Mouse (Mus musculus): ENCODE results near the gene Adad2. TPM values are rescaled to one million over a fixed set of nuclear protein-coding genes. Genes with fewer than 3 reads are reported as not detected.

The Adad2 gene
- polyA plus RNA-seq, 1 experiment: not detected

DNA sequence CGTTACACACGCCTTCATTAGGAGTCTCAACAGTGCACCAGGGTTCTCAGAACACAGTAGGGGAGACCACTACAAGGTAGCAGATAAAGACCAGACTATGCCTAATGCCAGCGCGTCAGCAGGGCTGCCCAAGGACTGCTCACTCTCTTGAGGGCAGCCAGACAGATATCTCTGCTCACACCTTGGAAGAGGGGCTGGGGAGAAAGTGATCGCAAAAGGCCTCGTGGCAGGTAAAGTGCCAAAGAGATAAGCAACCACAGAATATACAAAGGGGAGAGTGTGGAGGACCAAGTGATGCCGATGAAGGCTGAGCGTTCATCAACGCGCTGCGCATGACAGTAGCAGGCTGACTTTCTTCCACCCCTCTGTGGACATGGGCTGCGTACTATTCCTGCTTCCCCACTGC lies 8.1 kb upstream of the Adad2 start:
- Histone ChIP-seq H3K4me3 (peak overlapping the region; percentile 69), H3K4me2 (ENCODE audit: low read depth) (peak overlapping the region; percentile 95), H3K27me3 (ENCODE audit: control insufficient read depth, insufficient read depth, insufficient read length) (no peaks in the 10 kb centered on the region), H3ac (ENCODE audit: control insufficient read depth, insufficient read length) (peak overlapping the region; percentile 40), H3K79me2 (ENCODE audit: control insufficient read depth, insufficient read depth) (peaks cover 10% of the 10 kb centered on the region), H3K36me3 (ENCODE audit: control insufficient read depth, insufficient read depth) (no peaks in the 10 kb centered on the region)
- TF ChIP-seq MYOG (IDR thresholded peaks at IDR 0.05; ENCODE audit: control insufficient read depth in 1 of 3, insufficient read depth in 1 of 3, insufficient read length in 2 of 3, low read depth in 2 of 3) (no peak), TCF12 (IDR thresholded peaks at IDR 0.05; ENCODE audit: insufficient read depth, poor library complexity, severe bottlenecking) (no peak), CEBPB (IDR thresholded peaks at IDR 0.05; ENCODE audit: insufficient read depth, poor library complexity, severe bottlenecking) (no peak), USF1 (IDR thresholded peaks at IDR 0.05; ENCODE audit: low read depth) (no peak), POLR2A (IDR thresholded peaks at IDR 0.05; ENCODE audit: insufficient read length, low read depth) (no peak), MAX (IDR thresholded peaks at IDR 0.05; ENCODE audit: low read depth) (no peak), TCF3 (IDR thresholded peaks at IDR 0.05; ENCODE audit: insufficient read length, low read depth) (no peak), REST (IDR thresholded peaks at IDR 0.05; ENCODE audit: insufficient read depth, insufficient read length) (no peak), POLR2AphosphoS2 (IDR thresholded peaks at IDR 0.05; ENCODE audit: insufficient read length, low read depth) (no peak)

DNA sequence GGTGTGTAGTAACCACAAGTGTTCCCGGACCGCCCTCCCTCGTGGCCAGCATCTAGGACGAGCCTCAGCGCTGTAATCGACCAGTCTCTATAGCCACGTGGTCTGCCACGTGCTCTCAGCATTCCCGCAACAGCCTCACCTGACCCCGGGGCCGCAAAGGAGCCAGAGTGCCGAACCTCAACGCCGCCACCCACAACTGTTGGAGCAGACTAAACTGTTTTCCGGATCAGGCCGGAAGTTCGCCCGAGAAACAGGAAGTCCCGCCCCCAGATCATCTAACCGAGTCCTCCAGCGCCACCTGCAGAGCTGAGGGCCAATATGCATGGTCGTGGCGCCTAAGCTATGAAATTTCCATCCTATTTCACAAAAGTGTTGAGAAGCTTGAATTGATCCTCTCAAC lies 7.6 kb upstream of the Adad2 start, which contains the start of gene Taf1c:
Gene Taf1c, minus strand, starts transcription at position 227 of the 400 bp plus-strand sequence.
- TF ChIP-seq POLR2A (IDR thresholded peaks at IDR 0.05; ENCODE audit: insufficient read length, low read depth): peak; percentile 91
- TF ChIP-seq MAX (IDR thresholded peaks at IDR 0.05; ENCODE audit: low read depth): no peak
- peak; percentile 89 for TF ChIP-seq POLR2AphosphoS2 (IDR thresholded peaks at IDR 0.05; ENCODE audit: insufficient read length, low read depth)
- no peak for TF ChIP-seq MYOG (IDR thresholded peaks at IDR 0.05; ENCODE audit: control insufficient read depth in 1 of 3, insufficient read depth in 1 of 3, insufficient read length in 2 of 3, low read depth in 2 of 3)
- TF ChIP-seq USF1 (IDR thresholded peaks at IDR 0.05; ENCODE audit: low read depth): peak; percentile 10
- Histone ChIP-seq H3K4me3 (peak within 1 kb of the TSS; percentile 69), H3K36me3 (ENCODE audit: control insufficient read depth, insufficient read depth) (no peaks in the 10 kb centered on the region), H3ac (ENCODE audit: control insufficient read depth, insufficient read length) (peak within 1 kb of the TSS; percentile 40), H3K4me2 (ENCODE audit: low read depth) (peak within 1 kb of the TSS; percentile 95), H3K79me2 (ENCODE audit: control insufficient read depth, insufficient read depth) (peaks cover 10% of the 10 kb centered on the region), H3K27me3 (ENCODE audit: control insufficient read depth, insufficient read depth, insufficient read length) (no peaks in the 10 kb centered on the region)

DNA sequence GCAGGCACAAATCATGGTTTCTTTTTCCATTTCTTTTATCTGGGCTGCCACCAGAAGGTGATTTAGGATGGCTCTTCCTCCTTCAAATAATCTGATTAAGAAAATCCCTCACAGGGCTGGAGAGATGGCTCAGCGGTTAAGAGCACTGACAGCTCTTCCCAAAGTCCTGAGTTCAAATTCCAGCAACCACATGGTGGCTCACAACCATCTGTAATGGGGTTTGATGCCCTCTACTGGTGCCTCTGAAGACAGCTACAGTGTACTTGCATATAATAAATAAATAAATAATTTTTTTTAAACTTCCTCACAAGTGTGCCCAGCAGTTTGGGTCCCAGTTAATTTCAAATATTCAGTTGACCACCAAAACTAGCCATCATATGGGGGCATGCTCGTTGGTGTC lies 6.3 kb upstream of the Adad2 start:
- H3K27me3 ChIP-seq (ENCODE audit: control insufficient read depth, insufficient read depth, insufficient read length): no peaks in the 10 kb centered on the region
- no peak overlapping the region for H3ac ChIP-seq (ENCODE audit: control insufficient read depth, insufficient read length)
- no peak overlapping the region for H3K4me3 ChIP-seq
- H3K36me3 ChIP-seq (ENCODE audit: control insufficient read depth, insufficient read depth): no peaks in the 10 kb centered on the region
- no peak overlapping the region for H3K4me2 ChIP-seq (ENCODE audit: low read depth)
- peaks cover 10% of the 10 kb centered on the region for H3K79me2 ChIP-seq (ENCODE audit: control insufficient read depth, insufficient read depth)
- TF ChIP-seq REST (IDR thresholded peaks at IDR 0.05; ENCODE audit: insufficient read depth, insufficient read length) (no peak), TCF3 (IDR thresholded peaks at IDR 0.05; ENCODE audit: insufficient read length, low read depth) (no peak), MYOD1 (IDR thresholded peaks at IDR 0.05; ENCODE audit: control insufficient read depth in 1 of 3, insufficient read length in 2 of 3, low read depth in 2 of 3) (no peak)

DNA sequence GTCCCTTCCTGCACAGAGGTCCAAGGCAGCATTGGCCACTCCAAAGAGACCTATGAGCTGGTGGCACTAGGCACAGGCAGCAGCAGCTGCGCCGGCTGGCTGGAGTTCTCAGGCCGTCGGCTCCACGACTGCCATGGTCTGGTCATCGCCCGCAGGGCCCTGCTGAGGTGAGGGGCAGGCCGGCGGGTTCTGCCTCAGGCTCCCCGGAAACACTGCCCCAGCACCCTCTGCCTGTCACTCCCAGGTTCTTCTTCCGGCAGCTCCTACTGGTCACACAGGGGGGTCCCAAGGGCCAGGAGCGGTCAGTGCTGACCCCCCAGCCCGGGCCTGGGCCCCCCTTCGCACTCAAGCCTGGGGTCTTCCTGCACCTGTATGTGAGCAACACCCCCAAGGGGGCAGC lies 2.5 kb downstream of the Adad2 start:
- no peak overlapping the region for H3K4me2 ChIP-seq (ENCODE audit: low read depth)
- TF ChIP-seq SRF (IDR thresholded peaks at IDR 0.05; ENCODE audit: control insufficient read depth, insufficient read length, low read depth): no peak
- TF ChIP-seq MAX (IDR thresholded peaks at IDR 0.05; ENCODE audit: low read depth): no peak
- no peak for TF ChIP-seq CEBPB (IDR thresholded peaks at IDR 0.05; ENCODE audit: insufficient read depth, poor library complexity, severe bottlenecking)
- no peak for TF ChIP-seq MYOD1 (IDR thresholded peaks at IDR 0.05; ENCODE audit: control insufficient read depth in 1 of 3, insufficient read length in 2 of 3, low read depth in 2 of 3)
- TF ChIP-seq POLR2AphosphoS2 (IDR thresholded peaks at IDR 0.05; ENCODE audit: insufficient read length, low read depth): no peak
- TF ChIP-seq REST (IDR thresholded peaks at IDR 0.05; ENCODE audit: insufficient read depth, insufficient read length): no peak
- no peak for TF ChIP-seq POLR2A (IDR thresholded peaks at IDR 0.05; ENCODE audit: insufficient read length, low read depth)
- TF ChIP-seq E2F4 (IDR thresholded peaks at IDR 0.05; ENCODE audit: insufficient read depth): no peak
- no peak for TF ChIP-seq MYOG (IDR thresholded peaks at IDR 0.05; ENCODE audit: control insufficient read depth in 1 of 3, insufficient read depth in 1 of 3, insufficient read length in 2 of 3, low read depth in 2 of 3)
- no peak for TF ChIP-seq USF1 (IDR thresholded peaks at IDR 0.05; ENCODE audit: low read depth)
- TF ChIP-seq TCF12 (IDR thresholded peaks at IDR 0.05; ENCODE audit: insufficient read depth, poor library complexity, severe bottlenecking): no peak
- no peak for TF ChIP-seq TCF3 (IDR thresholded peaks at IDR 0.05; ENCODE audit: insufficient read length, low read depth)
- peaks cover 65% of the 10 kb centered on the region for H3K27me3 ChIP-seq (ENCODE audit: control insufficient read depth, insufficient read depth, insufficient read length)
- no peaks in the 10 kb centered on the region for H3K79me2 ChIP-seq (ENCODE audit: control insufficient read depth, insufficient read depth)
- no peaks in the 10 kb centered on the region for H3K36me3 ChIP-seq (ENCODE audit: control insufficient read depth, insufficient read depth)
- no peak overlapping the region for H3K4me3 ChIP-seq
- H3ac ChIP-seq (ENCODE audit: control insufficient read depth, insufficient read length): no peak overlapping the region

DNA sequence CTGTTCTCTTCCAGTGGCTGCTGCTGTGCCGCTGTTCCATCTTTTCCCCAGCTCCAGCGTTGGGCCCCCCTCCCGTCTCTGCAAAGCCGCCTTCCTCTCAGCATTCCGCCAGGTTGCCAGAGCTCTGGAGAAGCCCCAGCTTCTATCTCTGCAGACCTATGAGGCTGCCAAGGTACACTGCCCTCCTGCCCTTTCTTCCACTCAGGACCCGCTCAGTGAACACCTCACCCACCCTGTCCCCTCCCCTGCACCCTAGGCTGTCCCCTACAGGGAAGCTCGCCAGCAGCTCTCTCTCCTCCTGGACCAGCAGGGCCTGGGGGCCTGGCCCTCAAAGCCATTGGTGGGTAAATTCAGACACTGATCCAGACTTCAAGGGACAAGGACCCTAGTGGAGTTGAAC lies 3.8 kb downstream of the Adad2 start:
- TF ChIP-seq REST (IDR thresholded peaks at IDR 0.05; ENCODE audit: insufficient read depth, insufficient read length) (no peak), MYOD1 (IDR thresholded peaks at IDR 0.05; ENCODE audit: control insufficient read depth in 1 of 3, insufficient read length in 2 of 3, low read depth in 2 of 3) (no peak), MAX (IDR thresholded peaks at IDR 0.05; ENCODE audit: low read depth) (no peak), TCF12 (IDR thresholded peaks at IDR 0.05; ENCODE audit: insufficient read depth, poor library complexity, severe bottlenecking) (no peak), E2F4 (IDR thresholded peaks at IDR 0.05; ENCODE audit: insufficient read depth) (no peak), USF1 (IDR thresholded peaks at IDR 0.05; ENCODE audit: low read depth) (no peak), POLR2A (IDR thresholded peaks at IDR 0.05; ENCODE audit: insufficient read length, low read depth) (no peak), TCF3 (IDR thresholded peaks at IDR 0.05; ENCODE audit: insufficient read length, low read depth) (no peak), SRF (IDR thresholded peaks at IDR 0.05; ENCODE audit: control insufficient read depth, insufficient read length, low read depth) (no peak), POLR2AphosphoS2 (IDR thresholded peaks at IDR 0.05; ENCODE audit: insufficient read length, low read depth) (no peak), MYOG (IDR thresholded peaks at IDR 0.05; ENCODE audit: control insufficient read depth in 1 of 3, insufficient read depth in 1 of 3, insufficient read length in 2 of 3, low read depth in 2 of 3) (no peak), CEBPB (IDR thresholded peaks at IDR 0.05; ENCODE audit: insufficient read depth, poor library complexity, severe bottlenecking) (no peak)
- Histone ChIP-seq H3ac (ENCODE audit: control insufficient read depth, insufficient read length) (no peak overlapping the region), H3K79me2 (ENCODE audit: control insufficient read depth, insufficient read depth) (no peaks in the 10 kb centered on the region), H3K27me3 (ENCODE audit: control insufficient read depth, insufficient read depth, insufficient read length) (peaks cover 74% of the 10 kb centered on the region), H3K4me2 (ENCODE audit: low read depth) (no peak overlapping the region), H3K36me3 (ENCODE audit: control insufficient read depth, insufficient read depth) (no peaks in the 10 kb centered on the region), H3K4me3 (no peak overlapping the region)
